Mouse (Mus musculus): ENCODE results near the gene Olfr288.

- TF ChIP-seq CTCF (IDR thresholded peaks at IDR 0.05; ENCODE audit: low read depth, low read length) (no peak), POLR2A (IDR thresholded peaks at IDR 0.05; ENCODE audit: extremely low read depth, insufficient read depth, low read length) (no peak)
Observed at GRCm38 (mm10) chr15:98209676-98210075, 14.3 kb upstream of the Olfr288 start.
